Mouse (Mus musculus): ENCODE measurements around the gene Fmnl3.

Fmnl3 gene

GRCm38 (mm10) chr15:99370259-99370691, at the start of gene Fmnl3:
Gene Fmnl3, minus strand, starts transcription at chr15:99370482.
- DNase-seq (ENCODE audit: low spot score), result peak; percentile 90

GRCm38 (mm10) chr15:99417692-99418271, 47.5 kb upstream of the Fmnl3 start:
- DNase-seq (ENCODE audit: low spot score), result no peak

DNA sequence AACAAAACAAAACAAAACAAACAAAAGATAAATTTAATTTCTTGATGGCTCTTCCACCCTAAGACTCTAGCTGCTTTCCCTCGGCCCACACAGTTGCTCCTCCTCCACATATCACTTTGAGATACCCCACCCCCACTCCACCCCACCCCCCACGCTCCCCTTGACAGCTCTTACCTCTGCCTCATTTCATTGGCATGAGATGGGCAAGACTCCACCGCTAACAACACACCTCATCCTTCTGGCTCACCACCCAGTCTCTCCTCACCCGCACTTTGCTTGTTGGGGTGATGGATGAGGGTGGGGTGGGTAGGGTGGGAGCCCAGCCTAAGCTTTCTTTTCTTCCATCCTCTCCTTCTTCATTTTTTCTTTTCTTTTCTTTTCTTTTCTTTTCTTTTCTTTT, 46.7 kb upstream of the Fmnl3 start:
- no peak for DNase-seq (ENCODE audit: low spot score)

DNA sequence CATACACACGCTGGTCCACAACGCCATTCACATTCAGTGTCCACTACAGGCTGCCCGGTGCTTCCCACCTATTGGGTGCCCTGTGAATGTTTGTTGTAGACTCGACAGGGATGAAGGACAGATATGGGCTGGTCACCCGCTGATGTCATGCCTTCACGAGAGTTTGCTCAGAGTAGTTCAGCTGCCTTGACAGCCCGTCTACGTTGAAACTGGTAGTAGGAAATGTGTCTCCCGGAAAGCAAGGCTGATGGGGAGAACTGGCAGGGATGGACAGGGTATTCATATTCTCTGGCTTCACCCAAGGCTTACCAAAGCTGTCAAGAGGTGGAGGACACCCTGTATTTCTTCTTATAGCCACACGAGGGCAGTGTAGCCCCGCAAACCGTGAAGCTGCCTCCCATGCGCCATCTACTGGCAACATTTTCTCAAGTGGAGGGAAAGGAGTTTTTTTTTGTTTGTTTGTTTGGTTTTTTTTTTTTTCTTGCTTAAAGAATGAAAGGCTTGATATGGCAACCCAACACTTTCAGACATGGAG, 46.1 kb upstream of the Fmnl3 start:
- peak; percentile 56 for DNase-seq (ENCODE audit: low spot score)

- DNase-seq (ENCODE audit: low spot score), result no peak
These were observed 45.5 kb upstream of the Fmnl3 start for GRCm38 (mm10) chr15:99415793-99416192.

DNA sequence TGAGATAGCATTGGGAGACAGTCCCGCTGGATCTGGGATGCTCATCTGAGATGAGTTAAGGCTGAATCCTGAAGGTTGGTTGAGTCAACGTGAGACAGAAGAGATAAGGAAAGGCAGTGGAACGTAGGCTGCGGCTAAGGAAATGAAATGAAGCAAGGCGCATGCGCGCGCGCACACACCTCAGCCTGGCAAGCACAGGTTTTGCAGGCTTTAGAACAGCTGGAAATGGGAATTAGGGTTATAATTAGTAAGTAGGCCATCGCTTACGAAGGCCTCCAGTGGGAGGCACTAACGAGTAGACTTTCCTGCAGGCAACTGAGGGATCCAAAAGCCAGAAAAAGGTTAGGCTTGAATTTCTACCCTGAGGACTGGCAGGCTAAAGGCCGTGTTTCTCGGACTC, 41.5 kb upstream of the Fmnl3 start:
- peak; percentile 41 for DNase-seq (ENCODE audit: low spot score)

DNA sequence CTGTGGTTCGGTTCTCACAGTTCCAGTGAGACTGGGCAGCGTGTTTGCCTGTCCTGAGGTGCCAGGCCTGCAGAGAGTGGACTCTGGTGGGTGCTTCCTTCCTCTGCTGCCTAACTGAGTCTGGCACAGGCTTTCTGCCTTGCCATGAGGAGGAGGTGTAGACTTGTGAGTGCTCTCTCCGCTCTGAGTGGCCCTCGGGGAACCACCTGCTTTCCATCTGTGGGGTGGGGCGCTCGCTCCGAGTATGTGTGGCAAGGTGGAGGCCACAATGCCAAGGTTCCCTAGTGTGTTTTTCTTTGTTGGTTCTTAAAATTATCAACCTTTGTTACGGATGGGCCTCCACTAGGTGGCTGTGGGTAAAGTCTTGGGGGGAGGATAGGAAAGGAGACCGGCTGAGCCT, 38.6 kb upstream of the Fmnl3 start:
- DNase-seq (ENCODE audit: low spot score), result no peak

DNA sequence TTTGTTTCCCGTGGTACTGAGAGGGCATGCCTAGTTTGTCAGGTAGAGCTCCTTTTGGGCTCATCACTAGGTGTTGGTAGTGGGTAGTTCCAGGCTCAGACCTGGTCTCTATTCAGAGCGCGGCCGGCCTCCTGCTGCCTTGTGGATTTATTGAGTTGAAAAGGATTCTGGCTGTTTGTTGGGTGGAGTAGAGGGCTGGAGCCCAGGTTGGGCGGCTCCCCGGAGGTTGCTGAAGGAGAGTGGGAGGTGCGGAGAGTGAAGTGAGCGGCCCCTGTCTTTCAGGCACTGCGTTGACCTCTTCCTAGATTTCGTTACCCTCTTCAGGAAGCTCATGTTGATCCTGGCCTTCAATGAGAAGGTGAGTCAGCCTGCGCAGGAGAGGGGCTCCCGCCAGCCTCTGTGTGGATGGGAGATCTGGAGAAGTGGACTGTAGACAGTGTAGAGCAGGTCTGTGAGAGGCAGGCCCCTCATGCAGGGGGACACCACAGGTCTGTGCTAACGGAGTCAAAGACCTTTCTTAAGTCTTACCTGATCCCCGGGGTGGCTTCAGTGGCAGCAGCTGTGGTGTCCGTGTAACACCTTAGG, 36.8 kb upstream of the Fmnl3 start:
- no peak for DNase-seq (ENCODE audit: low spot score)

DNA sequence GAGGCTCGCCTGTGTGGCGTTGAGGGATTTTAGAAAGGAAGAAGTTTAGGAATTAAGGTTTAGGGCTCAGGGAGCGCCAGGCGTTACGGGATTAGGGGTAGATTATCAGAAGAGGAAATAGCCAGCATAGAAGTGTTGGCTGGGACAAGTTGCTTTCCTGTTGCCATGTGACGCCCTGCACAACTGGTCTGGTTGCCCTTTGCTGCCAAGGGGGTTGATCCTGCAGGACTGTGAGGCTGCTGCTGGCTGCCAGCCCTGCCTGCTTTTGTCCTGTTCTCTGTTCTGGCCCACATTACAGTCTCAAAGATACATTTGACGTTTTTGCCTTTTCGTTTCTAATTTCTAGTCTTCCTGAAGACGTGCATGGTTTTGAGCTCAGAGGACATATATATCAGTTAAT, 34.9 kb upstream of the Fmnl3 start:
- no peak for DNase-seq (ENCODE audit: low spot score)

GRCm38 (mm10) chr15:99403159-99403889, 33.0 kb upstream of the Fmnl3 start:
- DNase-seq (ENCODE audit: low spot score), result no peak

DNA sequence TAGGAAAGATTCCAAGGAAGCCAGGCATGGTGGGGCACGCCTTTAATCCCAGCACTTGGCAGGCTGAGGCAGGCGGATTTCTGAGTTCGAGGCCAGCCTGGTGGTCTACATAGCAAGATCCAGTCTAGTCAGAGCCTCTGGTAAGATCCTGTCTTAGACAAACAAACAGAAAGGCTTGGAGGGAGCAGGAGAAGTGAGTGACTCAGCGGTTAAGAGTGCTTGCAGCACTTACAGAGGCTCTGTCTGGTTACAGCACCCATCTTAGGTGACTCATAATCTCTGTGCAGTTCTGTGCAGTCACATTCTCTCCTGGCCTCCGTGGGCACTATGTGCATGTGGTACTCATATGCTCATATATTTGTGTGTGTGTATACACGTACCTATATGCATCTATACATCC, 30.3 kb upstream of the Fmnl3 start:
- no peak for DNase-seq (ENCODE audit: low spot score)

DNA sequence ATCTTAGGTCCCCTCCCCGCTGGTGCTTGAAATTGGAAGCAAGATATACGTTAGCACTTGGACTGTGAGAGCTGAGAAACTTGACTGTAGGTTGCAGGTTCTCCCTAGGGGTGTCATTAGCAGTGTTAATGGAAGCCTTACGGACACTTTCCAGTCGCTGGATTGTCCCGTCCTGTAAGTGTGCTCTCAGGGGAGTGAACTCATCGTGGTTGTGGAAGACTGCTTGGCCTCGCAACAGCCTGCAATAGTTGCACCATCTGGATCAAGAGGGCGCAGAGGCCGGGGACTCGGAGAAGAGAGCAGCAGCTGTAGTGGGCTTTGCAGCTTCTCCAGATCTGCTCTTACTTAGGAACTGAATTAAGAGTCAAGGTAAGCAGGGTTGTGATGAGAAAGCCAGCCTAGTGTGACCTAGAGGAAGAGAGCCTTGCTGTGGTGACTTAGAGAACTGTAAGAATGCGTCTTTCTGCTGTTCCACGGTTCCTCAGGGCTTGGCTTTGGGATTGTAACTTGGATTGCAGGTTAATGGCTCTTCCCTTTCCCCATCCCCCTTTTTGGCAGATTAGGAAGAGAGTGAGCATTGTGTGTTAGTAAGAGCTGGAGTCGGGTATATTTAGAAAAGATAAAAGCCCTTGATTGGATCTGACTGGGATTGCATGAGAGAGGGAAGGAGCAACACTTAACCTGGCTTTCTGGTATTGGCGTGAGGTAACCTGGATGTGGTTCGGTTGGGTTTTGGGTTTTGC, 29.4 kb upstream of the Fmnl3 start:
- no peak for DNase-seq (ENCODE audit: low spot score)

GRCm38 (mm10) chr15:99397622-99398021, 27.3 kb upstream of the Fmnl3 start:
- no peak for DNase-seq (ENCODE audit: low spot score)

GRCm38 (mm10) chr15:99396875-99397274, 26.6 kb upstream of the Fmnl3 start:
- no peak for DNase-seq (ENCODE audit: low spot score)

- DNase-seq (ENCODE audit: low spot score), result no peak
These were observed 26.2 kb upstream of the Fmnl3 start for GRCm38 (mm10) chr15:99396462-99396861.

- DNase-seq (ENCODE audit: low spot score), result no peak
These were observed 23.3 kb upstream of the Fmnl3 start for GRCm38 (mm10) chr15:99393386-99394252.

DNA sequence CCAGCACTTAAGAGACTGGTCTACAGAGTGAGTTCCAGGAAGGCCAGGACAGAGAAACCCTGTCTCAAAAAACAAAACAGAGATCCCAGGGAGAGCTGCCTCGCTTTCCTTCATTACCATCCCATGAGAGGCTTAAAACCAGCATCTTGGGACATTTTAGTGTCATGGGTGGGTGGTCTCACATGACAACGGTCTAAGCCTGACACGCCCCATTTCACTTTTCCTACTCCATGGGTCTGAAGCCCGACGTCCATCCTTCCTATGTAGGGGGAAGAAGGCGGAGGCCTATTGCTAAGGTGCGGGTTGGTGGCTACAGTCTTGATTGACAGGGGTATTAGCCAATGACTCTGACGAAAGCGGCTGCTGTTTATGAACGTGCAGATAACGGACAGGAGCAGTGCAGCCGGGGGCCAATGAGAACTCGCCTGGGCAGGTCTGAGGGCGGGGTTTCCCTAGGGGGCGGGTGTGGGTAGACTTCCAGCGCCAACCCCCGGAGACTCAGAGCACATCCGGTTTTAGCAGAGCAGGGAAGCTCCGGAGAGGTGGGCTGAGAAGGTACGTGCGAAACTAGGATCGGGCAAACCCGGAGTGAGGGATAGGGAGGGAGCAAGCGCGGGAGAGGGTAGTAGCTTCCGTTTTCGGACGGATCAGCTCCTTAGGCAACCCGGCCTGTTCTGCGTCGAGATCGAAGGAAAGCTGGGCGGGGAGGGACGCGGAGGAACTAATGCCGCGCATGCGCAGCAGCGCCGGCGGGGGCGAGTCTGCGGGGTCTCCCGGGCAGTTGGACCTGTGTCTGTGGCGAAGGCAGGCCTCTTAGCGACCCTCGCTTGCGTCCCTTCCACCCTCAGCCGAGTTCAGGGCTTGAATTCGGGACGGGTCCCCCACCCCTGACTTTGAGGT, 22.5 kb upstream of the Fmnl3 start, which contains the start of gene Tmbim6:
Gene Tmbim6, plus strand, starts transcription at position 397 of the 900 bp plus-strand sequence.
- DNase-seq (ENCODE audit: low spot score), result peak; percentile 100

DNA sequence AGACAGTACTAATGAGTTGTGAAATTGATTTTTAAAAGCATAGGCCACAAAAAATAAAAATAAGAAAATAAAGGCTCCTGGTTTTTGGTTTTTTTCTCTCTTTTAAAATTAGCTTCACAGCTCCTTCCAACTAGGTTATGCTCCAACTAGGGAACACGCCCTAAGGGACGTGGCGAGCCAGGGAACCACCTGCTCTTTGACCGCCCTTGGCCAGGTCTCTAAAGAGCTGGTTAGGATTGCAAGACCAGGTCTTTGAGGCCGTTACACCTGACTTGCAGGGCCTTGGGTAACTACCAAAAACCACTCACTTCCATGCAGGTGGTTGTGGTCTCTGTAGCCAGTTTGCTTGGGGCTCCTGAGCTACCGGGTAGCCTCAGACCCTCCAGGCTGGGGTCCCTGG, 21.7 kb upstream of the Fmnl3 start:
- DNase-seq (ENCODE audit: low spot score), result no peak

GRCm38 (mm10) chr15:99390472-99391401, 20.5 kb upstream of the Fmnl3 start:
- DNase-seq (ENCODE audit: low spot score), result no peak
